Mouse (Mus musculus): Measurements from ENCODE around the gene Cd6. TPM values are rescaled to one million over a fixed set of nuclear protein-coding genes. Genes with fewer than 3 reads are reported as not detected.

The Cd6 gene
- total RNA-seq, 2 experiments from 2014 or later = 0.19 to 0.20 TPM

GRCm38 (mm10) chr19:10749295-10749694, 80.6 kb downstream of the Cd6 start:
- no peak for DNase-seq (ENCODE audit: extremely low spot score in 1 of 2, low spot score in 2 of 2)
- intact Hi-C loops (cut with DNase I) = no loop called here

DNA sequence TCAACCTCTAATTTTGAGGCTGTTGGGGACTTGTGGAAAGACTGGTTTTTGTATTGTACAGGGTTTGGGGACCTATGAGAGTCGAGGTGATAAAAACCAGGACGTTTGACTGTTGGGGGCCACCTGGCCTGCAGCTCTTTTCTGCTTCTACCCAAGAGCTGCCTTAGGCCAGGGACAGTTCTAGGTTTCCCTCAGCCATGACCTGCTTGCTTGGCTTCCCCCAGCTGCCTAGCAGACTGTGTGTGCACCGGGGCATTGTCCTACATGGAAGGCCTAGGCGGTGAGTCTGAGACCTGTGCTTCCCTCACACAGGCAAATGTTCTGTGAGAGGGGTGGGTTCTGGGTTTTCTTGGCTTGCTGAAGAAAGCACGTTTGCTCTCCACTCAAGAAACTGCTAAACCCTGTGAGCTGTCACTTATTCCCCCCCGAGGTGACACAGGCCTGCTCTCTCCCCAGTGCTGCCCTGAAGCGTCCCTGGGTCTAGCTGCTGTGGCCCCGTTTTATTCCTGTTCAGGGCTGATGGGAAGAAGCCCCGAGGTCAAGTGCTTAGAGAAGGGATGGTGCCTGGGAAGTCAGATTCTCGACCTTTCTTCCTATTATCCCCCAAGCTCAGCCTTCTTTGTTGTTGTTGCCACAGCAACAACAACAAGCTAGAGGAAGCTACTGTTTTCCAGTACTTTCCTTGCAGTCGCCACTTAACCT, 81.3 kb downstream of the Cd6 start:
- intact Hi-C loops (cut with DNase I) = no loop called here
- DNase-seq (ENCODE audit: extremely low spot score in 1 of 2, low spot score in 2 of 2) = no peak

- intact Hi-C loops (cut with DNase I) = no loop called here
Observed at GRCm38 (mm10) chr19:10747718-10748117, 82.1 kb downstream of the Cd6 start.

GRCm38 (mm10) chr19:10747182-10747581, 82.7 kb downstream of the Cd6 start:
- no peak for DNase-seq (ENCODE audit: extremely low spot score in 1 of 2, low spot score in 2 of 2)
- intact Hi-C loops (cut with DNase I) = no loop called here

More at GRCm38 (mm10) chr19:10747718-10748117, 82.1 kb downstream of the Cd6 start:
- DNase-seq (ENCODE audit: extremely low spot score in 1 of 2, low spot score in 2 of 2) = no peak

GRCm38 (mm10) chr19:10742565-10742964, 87.3 kb downstream of the Cd6 start:
- intact Hi-C loops (cut with DNase I) = no loop called here
- DNase-seq (ENCODE audit: extremely low spot score in 1 of 2, low spot score in 2 of 2) = no peak

GRCm38 (mm10) chr19:10742145-10742544, 87.7 kb downstream of the Cd6 start:
- intact Hi-C loops (cut with DNase I) = no loop called here
- no peak for DNase-seq (ENCODE audit: extremely low spot score in 1 of 2, low spot score in 2 of 2)

GRCm38 (mm10) chr19:10740641-10741440, 89.0 kb downstream of the Cd6 start:
- no peak for DNase-seq (ENCODE audit: extremely low spot score in 1 of 2, low spot score in 2 of 2)
- intact Hi-C loops (cut with DNase I) = no loop called here

- intact Hi-C loops (cut with DNase I) = no loop called here
- DNase-seq (ENCODE audit: extremely low spot score in 1 of 2, low spot score in 2 of 2) = no peak
Observed at GRCm38 (mm10) chr19:10739916-10740315, 89.9 kb downstream of the Cd6 start.

Other genes starting within 250 kb of the Cd6 start
- gene Ddb1, start 224.7 kb downstream of the Cd6 start, total RNA-seq (2021) = 100 to 1,000 TPM; 207 to 211 TPM
- gene Tkfc, start 224.4 kb downstream of the Cd6 start, total RNA-seq (2021) = 10 to 100 TPM; 26.1 to 32.0 TPM
- 1 to 10 TPM in 1 of 2 experiments, under 1 TPM in 1; 0.81 to 1.2 TPM for gene Vwce, start 195.8 kb downstream of the Cd6 start, total RNA-seq (2021)
- not detected for gene Pga5, start 152.0 kb downstream of the Cd6 start, total RNA-seq (2021)
- 10 to 100 TPM; 25.2 to 27.6 TPM for gene Vps37c, start 141.3 kb downstream of the Cd6 start, total RNA-seq (2021)
- gene Cd5, start 91.1 kb downstream of the Cd6 start, total RNA-seq (2021) = under 1 TPM in 1 of 2 experiments, not detected in 1; 0.30 TPM
- gene Slc15a3, start 9.7 kb upstream of the Cd6 start, total RNA-seq (2021) = 1 to 10 TPM; 1.1 to 1.6 TPM
- gene Tmem132a, start 39.9 kb upstream of the Cd6 start, total RNA-seq (2021) = 100 to 1,000 TPM; 272 to 282 TPM
- gene Tmem109, start 51.9 kb upstream of the Cd6 start, total RNA-seq (2021) = 10 to 100 TPM; 38.3 to 43.9 TPM
- 100 to 1,000 TPM; 198 to 199 TPM for gene Prpf19, start 65.2 kb upstream of the Cd6 start, total RNA-seq (2021)
- gene Zp1, start 90.6 kb upstream of the Cd6 start, total RNA-seq (2021) = not detected
- gene Ptgdr2, start 107.1 kb upstream of the Cd6 start, total RNA-seq (2021) = under 1 TPM; 0.21 to 0.34 TPM
- gene Ccdc86, start 119.2 kb upstream of the Cd6 start, total RNA-seq (2021) = 10 to 100 TPM in 1 of 2 experiments, 1 to 10 TPM in 1; 9.6 to 10.2 TPM
- not detected for gene Ms4a10, start 144.6 kb upstream of the Cd6 start, total RNA-seq (2021)
- not detected for gene Ms4a15, start 163.2 kb upstream of the Cd6 start, total RNA-seq (2021)
- gene Ms4a18, start 188.0 kb upstream of the Cd6 start, total RNA-seq (2021) = not detected

Data from left cerebral cortex, postnatal 10 days (tissue).